Mouse (Mus musculus): ENCODE data around the gene Clcnkb. TPM values are rescaled to one million over a fixed set of nuclear protein-coding genes. Genes with fewer than 3 reads are reported as not detected.
A peak's percentile ranks its signal among the peaks of the same experiment; 100 is the strongest.

Clcnkb gene
- total RNA-seq (2022) = not detected

GRCm38 (mm10) chr4:141415924-141416323 lies at the start of gene Clcnkb:
Gene Clcnkb (minus strand): TSS chr4:141416014.
- no peak for DNase-seq

- no peak for DNase-seq
Measured at GRCm38 (mm10) chr4:141464722-141465121, 48.9 kb upstream of the Clcnkb start.

GRCm38 (mm10) chr4:141463472-141463871 lies 47.7 kb upstream of the Clcnkb start:
- no peak for DNase-seq

- no peak for DNase-seq
Measured at GRCm38 (mm10) chr4:141461576-141461975, 45.8 kb upstream of the Clcnkb start.

GRCm38 (mm10) chr4:141461088-141461487 lies 45.3 kb upstream of the Clcnkb start:
- DNase-seq = no peak

GRCm38 (mm10) chr4:141460481-141460880 lies 44.7 kb upstream of the Clcnkb start:
- DNase-seq = no peak

GRCm38 (mm10) chr4:141459766-141460165 lies 44.0 kb upstream of the Clcnkb start:
- no peak for DNase-seq

GRCm38 (mm10) chr4:141458888-141459287 lies 43.1 kb upstream of the Clcnkb start:
- no peak for DNase-seq

GRCm38 (mm10) chr4:141458236-141458635 lies 42.4 kb upstream of the Clcnkb start:
- no peak for DNase-seq

- no peak for DNase-seq
Measured at GRCm38 (mm10) chr4:141456193-141456938, 40.6 kb upstream of the Clcnkb start.

- no peak for DNase-seq
Measured at GRCm38 (mm10) chr4:141455526-141455925, 39.7 kb upstream of the Clcnkb start.

- no peak for DNase-seq
Measured at GRCm38 (mm10) chr4:141454581-141455350, 39.0 kb upstream of the Clcnkb start.

GRCm38 (mm10) chr4:141451916-141452450 lies 36.2 kb upstream of the Clcnkb start:
- peak; percentile 42 for DNase-seq

- DNase-seq = no peak
Measured at GRCm38 (mm10) chr4:141451251-141451650, 35.4 kb upstream of the Clcnkb start.

GRCm38 (mm10) chr4:141446211-141446610 lies 30.4 kb upstream of the Clcnkb start:
- DNase-seq = no peak

- DNase-seq = no peak
Measured at GRCm38 (mm10) chr4:141445328-141445720, 29.5 kb upstream of the Clcnkb start.

- peak; percentile 84 for DNase-seq
Measured at GRCm38 (mm10) chr4:141444451-141445327, 28.9 kb upstream of the Clcnkb start, which contains the start of gene Zbtb17. Gene Zbtb17 (plus strand): TSS chr4:141444654.

GRCm38 (mm10) chr4:141443641-141444429 lies 28.0 kb upstream of the Clcnkb start:
- DNase-seq = no peak

- no peak for DNase-seq
Measured at GRCm38 (mm10) chr4:141440877-141441276, 25.1 kb upstream of the Clcnkb start.

GRCm38 (mm10) chr4:141439083-141439803 lies 23.4 kb upstream of the Clcnkb start:
- DNase-seq = no peak

GRCm38 (mm10) chr4:141435974-141436373 lies 20.2 kb upstream of the Clcnkb start, which contains the start of gene Srarp:
Gene Srarp (minus strand): TSS chr4:141436105.
- DNase-seq = no peak
